Mouse (Mus musculus): ENCODE data around the gene Pum2. TPM values are rescaled to one million over a fixed set of nuclear protein-coding genes. Genes with fewer than 3 reads are reported as not detected.
"Not testable (repeated sequence)": the region's sequence is repeated elsewhere in the genome, so short reads cannot be mapped to it uniquely, and the experiment has no call there.

Pum2 gene
- total RNA-seq, 2 experiments from 2014 or later = 194 to 203 TPM

DNA sequence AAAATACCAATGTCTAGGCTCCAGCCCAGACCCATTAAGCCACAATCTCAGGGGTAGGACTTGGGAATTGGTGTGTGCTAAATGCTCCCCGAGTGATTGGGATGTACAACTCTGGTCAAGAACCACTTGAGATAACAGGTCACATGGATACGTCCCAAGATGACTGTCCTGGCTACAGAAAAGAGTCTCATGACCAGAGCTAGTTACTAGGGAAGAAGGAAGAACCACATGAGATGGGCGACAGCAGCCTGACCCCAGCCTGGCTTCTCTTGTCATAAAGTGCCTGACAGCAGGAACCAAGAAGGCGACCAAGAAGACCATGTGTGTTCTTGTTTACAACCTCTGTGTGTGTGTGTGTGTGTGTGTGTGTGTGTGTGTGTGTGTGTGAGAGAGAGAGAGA lies 4.5 kb upstream of the Pum2 start:
- no peak for DNase-seq

DNA sequence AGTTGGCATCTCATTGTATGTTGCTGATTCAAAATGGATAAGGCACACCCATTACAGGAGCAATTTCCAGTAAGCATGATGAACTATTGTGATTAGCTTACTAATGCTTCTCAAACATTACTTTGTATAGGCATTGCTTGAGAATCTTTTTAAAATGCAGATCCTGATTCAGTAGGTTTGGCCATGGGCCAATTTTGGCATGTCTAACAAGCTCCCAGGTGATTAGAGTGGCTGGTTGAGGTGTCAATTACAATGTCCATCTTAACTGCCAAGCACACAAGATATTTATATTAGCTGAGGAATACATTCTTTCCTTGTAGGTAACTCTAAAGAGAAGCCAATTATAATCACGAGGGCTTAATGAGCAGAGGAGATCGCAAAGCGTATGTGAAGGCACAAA lies 4.1 kb upstream of the Pum2 start:
- no peak for DNase-seq

DNA sequence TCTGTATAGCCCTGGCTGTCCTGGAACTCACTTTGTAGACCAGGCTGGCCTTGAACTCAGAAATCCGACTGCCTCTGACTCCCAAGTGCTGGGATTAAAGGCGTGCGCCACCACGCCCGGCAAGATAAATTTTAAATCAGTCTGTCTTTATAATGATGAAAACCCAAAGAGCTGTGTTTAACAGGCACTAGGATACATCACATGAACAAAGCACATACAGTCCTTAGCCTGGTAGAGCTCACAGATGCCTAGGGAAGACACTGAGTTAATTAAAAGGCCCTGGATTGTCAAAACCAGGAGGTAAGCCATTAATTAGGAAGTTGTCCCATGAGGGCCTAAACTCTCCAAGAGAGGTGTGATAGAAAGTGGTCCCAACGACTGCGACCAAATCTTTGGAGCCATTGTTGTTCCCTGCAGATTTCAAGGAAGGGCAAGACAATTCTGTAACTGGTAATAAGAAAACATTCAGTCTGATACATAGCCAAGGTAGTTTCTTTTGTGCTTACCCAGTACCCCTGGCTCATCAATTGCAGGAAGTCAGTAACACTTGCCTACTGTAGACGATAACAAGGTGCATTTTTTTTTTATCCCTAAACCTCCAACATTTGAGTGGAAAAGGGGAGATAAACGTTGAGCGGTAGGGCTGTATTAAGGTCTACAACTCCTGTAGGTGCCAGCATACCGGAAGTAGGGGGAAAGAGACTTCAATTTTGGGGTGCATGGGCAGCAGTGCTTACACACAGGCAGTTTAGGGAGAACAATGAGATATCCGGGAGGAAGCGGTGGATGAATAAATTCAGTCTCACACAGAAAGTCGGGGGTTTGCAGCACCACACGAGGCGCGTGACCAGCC lies 587 bp upstream of the Pum2 start:
- no peak for DNase-seq

DNA sequence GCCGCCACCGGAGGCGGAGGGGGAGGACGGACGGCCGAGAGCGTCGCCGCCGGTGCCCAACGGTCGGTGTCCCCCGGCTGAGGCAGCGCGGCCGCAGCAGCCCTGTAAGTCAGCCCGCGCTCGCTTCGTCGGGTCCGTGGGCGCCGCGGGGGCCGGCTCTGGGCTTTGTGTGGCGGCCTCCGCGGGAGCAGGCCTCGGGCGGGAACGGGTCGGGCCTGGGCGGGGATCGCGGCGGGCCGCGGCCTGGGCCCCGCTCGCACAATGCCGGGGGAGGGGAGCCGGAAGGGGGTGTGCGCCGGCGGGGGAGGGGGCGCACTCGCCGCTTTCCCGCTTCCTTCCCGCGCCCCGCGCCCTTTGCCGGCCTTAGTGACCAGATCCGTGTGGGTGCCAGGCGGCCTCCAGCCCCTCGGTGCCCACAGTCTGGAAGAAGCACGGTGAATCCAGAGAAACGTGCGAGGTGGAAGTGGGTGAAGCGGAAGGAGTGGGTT lies 487 bp downstream of the Pum2 start:
- DNase-seq = peak; percentile 53 to 60

DNA sequence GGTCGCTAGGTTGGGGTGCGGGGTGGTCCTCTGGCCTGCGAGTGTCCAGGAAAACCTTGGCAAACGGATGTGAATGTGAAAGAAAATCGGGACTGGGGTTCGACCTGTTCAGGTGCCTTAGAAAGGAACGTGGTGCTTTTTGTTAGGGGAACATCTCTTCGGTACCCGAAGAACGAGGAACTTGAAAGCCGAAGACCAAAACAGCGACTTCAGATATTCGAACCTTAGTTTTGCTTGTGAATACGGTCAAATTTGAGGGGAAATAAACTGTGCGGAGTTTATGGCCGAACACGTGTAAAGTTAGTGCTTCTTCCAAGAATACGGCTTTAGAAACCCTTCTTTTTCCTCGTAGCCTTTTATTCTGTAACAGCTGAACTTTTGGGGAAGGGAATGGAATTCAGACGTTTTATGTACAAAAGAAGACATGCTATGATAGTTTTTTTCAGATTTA lies 982 bp downstream of the Pum2 start:
- no peak for DNase-seq

DNA sequence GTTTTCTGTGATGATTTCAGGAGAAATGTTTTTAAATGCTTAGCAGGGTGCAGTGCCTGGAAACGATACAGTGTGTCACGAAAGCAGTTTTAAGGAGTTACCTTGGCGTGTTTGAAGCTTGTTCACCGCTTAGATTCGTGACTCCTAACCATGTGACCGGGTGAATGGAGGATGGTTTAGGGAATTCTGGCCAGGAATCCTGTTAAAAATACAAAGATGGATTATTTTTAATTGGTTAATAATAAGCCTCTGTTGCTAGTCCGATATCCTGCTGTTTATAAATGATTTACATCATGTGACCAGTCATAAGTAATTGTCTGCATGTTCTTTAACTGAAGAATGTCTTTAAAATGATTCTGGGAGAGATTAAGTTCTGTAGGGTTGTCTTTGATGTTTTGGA lies 1.4 kb downstream of the Pum2 start:
- DNase-seq = no peak

DNA sequence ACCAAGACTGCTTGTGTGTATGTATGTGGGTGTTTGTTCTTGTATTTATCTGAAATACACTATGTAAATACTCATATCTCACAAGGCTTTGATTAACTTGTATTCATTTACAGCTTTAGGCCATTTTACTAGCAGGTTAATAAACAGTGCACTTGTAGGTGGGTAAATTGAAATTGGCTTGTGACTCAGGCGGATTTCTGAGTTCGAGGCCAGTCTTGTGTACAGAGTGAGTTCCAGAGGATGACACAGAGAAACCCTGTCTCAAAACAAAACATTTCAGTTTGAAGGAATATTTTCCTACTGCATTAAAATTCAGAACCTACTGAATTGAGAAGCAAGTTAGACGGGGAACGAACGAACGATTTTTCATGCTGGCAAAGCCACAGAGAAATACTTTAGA lies 2.4 kb downstream of the Pum2 start:
- DNase-seq = no peak

DNA sequence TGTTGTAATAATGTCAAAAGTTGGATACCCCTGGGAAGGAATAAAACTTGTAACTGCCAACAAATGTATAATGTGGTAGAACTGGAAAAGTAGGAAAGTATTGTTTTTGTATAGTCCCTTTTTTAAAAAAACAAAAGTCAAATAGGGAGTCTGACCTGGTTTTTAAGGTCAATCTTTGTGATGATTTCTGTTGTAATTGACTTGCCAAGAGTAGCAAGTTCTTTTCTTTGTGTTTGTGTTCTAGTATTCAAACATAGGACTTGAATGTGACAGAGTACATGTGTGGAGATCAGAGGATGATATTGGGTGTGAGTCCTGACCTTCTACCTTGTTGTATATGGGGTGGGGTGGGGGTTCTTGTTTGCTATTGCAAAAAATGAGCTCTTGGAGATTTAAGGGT lies 4.0 kb downstream of the Pum2 start:
- DNase-seq = no peak

DNA sequence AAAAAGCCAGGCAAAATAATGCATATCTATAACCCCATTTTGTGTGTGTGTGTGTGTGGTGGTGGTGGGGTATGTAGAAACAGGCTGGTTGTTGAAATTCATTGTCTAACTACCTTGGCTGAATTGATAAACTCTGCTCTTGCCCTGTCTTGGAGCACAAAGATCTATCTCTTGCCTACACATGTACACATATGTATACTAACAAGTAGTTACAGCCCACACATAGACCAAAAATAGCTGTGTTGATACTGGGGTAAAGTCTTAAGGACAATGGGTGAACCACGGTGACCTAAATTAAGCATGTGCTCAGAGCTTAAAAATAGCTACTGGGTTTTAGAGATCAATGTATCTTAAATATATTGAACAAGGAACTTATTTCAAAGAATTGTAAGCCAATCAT lies 10.3 kb downstream of the Pum2 start:
- DNase-seq = no peak

DNA sequence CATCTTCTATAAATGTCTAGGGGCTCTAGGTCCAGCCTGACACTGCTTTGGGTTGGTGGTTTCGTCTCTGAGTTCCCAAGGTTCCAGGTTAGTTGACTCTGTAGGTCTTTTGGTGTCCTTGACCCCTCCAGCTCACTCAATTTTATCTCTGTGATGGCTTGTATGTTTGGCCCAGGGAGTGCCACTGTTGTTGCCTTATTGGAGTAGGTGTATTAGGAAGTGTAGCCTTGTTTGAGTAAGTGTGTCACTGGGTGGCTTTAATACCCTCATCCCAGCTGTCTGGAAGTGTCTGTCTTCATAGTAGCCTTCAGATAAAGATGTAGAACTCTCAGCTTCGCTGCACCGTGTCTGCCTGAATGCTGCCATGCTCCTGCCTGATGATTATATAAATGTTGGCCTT lies 11.1 kb downstream of the Pum2 start:
- no peak for DNase-seq

DNA sequence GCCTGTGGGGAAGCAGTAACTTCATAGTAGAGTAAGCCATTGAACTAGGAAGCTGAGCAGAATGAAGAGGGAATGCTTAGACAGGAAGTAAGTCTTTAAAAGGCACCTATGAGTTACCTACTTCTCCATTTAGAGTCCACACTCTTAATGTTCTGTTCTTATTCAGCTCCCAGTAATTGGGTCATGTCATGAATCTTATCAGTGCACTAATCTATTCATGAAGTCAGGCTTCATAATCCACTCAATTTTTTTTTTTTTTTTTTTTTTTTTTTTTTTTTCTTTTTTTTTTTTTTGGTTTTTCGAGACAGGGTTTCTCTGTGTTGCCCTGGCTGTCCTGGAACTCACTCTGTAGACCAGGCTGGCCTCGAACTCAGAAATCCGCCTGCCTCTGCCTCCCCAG lies 15.9 kb downstream of the Pum2 start:
- not testable (repeated sequence) for DNase-seq

DNA sequence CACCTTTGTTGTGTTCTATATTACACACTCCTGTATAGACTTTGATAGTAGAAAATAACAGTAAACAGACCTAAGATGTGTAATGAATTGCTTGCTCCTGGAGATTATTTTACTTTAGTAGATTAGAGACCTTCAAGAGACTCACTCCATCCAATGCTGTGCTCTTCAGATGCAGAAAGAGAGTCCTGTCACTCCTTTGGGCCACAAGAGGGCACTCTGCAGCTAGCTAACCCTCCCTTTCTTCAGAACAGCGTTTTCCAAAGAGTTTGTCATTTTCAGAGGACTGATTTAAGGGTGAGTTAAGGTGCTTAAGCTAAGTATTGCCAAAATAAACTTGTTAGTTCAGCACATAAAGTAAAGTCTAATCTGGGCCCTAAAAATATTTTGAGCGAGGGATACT lies 25.0 kb downstream of the Pum2 start:
- no peak for DNase-seq

DNA sequence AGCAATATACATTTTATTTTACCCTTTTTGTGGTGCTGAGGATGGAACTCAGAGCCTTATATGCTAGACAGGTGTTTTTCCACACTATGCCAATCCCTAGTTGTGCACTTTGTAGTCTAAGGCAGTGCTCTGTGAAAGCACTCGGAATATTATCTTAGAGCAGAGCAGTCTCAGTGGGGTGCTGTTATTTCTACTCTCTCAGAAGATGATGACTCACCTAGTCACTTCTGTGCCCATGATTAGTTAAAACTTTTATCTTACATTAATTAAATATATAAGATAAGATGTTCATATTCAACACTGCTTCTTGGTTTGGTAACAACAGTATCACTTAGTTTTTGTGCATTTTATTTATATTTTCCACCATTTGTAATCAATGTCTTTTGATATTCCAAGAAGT lies 30.1 kb downstream of the Pum2 start:
- no peak for DNase-seq

DNA sequence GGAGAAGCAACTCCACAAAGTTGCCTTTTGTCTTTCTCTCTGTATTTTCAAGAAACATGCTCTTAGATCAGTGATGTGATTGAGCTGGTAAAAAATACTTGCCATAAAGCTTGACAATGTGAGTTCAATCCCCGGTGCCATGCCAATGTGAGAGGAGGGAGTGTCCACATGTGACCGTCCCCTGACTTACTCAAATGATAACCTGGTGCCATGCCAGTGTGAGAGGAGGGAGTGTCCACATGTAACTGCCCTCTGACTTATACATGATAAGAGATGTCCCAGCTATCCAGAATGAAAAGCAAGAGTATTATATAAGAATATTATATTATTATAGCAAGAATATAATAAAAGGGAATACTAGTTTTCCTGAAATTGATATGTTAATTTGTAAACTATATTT lies 34.9 kb downstream of the Pum2 start:
- no peak for DNase-seq

DNA sequence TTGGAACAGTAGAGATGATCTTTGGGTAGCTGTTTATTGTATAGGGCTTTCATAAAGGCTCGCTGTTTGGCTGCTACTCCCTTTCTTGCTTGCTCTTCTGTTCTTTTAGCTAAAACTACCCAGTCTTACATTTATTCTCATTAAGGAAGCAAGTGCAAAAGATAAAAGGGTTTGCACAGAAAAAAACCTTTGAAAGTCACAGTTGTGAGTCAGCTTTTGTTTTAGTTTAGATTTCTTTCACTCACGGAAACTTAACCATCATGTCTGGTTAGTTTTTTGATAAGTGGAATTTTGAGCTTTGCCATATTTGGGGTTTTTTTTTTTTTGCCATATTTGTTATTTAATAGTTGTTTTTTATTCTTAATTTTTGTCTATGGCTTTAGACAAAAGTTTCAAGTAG lies 38.7 kb downstream of the Pum2 start:
- DNase-seq = no peak

DNA sequence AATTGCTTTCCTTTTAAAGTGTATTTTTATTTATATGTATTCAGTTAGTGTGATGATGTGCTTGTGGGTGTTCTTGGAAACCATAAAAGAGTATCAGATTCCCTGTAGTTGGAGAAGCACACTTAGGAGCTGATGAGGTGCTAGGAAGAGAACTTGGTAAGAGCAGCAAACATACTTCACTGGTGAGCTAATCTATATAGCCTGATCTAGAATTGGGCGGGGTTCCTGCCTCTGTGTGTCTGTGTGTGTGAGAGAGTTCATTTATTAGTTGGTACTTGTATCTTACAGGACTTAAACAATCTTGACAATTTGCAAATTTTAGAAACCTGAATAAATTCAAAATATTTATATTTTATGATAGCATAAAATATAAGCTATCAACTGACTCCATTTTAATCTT lies 42.2 kb downstream of the Pum2 start:
- no peak for DNase-seq

DNA sequence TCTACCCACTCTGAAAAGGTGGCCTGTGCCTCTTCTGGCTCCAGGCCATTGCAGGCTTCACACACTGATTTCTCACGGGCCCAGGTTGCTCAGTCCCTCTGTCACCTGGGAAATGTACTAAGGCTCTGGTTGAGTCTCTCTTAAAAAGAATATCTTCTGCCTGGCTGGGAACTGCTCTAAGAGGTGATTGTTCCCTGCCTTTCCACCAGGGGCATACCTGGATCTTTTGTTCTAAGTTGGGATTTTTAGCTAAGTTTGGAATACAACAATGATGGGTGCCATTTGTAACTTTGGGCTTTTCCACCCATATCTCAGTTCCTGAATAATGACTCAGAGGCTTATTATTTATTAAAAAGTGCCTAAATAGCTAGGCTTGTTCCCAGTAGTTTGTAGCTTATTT lies 53.0 kb downstream of the Pum2 start:
- no peak for DNase-seq

DNA sequence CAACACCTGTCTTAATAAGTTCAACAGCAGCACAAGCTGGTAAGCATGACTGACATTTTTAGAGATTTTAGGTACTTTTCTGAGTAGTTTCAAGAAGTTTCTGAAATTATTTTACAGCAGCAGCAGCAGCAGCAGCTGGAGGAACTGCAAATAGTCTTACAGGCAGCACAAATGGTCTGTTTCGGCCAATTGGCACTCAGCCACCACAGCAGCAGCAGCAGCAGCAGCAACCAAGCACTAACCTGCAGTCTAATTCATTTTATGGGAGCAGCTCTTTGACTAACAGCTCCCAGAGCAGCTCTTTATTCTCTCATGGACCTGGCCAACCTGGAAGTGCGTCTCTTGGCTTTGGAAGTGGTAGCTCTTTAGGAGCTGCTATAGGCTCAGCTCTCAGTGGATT lies 54.8 kb downstream of the Pum2 start:
- DNase-seq = no peak

DNA sequence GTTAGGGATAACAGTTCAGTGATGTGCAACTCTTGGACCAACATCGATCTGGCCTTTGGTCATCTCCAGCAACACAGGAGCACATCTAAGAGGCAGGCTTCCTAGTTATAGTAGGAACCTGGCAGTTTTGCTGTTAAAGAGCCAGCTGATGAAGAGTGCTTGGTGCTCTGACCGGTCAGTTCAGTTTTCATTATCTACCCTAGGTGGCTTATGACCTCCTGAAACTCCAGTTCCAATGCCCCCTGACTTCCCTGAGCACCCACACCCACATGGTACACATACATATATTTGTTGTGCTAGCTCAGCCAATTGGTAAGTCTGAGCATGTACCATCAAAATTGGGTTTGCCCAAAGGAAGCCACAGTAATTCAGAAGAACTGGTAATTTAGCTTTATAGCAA lies 79.7 kb downstream of the Pum2 start:
- no peak for DNase-seq

DNA sequence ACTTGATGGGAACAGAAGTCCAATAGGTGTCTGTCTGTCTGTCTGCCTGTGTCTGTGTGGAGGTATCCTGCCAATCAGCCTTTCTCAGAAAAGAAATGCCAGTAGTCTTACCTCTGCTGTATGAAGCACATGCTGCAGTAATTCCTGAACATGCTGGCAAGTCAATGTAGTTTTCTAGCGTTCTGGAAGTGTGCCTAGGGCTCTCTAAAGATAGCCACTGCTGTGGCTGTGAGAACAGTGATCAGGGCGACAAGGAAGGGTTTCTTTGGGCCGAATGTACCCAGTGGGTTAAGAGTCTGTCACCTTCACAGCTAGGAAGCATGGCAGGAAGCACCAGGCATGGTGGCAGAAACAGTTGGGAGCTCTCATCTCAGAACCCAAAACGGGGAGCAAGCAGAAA lies 80.2 kb downstream of the Pum2 start:
- no peak for DNase-seq

DNA sequence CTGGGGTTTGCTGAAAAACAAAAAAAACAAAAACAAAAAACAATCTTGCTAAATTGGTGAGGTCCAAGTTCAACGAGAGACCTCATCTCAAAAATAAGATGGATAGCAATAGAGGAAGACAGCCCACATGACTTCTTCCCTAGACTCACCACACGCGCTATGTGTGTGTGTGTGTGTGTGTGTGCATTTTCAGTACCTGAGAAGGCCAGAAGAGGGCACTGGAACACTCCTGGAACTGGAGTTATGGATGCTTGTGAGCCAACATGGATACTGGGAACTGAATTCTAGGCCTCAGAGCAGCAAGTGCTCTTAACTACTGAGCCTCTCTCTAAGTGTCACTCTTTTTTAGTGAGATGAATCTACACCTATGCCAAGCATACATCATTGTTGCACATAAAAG lies 84.1 kb downstream of the Pum2 start:
- DNase-seq = no peak

DNA sequence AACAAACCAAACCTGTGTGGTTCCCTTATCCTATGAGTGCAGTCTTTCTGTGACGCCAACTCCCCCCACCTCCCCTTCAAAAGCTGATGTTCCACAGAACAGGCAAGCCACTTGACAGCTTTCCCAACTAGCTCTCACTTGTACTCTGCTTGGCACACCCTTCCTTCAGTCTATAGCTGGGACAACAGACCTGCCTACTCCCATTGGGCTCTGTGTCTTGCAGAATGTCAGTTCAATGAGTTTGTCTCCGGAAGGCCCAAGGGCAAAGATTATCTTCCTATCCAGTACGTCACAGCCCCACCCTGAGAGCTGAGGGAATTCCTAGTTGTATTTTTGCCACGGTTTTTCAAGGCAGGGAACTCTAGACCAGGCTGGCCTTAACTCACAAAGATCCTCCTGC lies 85.2 kb downstream of the Pum2 start:
- DNase-seq = no peak

DNA sequence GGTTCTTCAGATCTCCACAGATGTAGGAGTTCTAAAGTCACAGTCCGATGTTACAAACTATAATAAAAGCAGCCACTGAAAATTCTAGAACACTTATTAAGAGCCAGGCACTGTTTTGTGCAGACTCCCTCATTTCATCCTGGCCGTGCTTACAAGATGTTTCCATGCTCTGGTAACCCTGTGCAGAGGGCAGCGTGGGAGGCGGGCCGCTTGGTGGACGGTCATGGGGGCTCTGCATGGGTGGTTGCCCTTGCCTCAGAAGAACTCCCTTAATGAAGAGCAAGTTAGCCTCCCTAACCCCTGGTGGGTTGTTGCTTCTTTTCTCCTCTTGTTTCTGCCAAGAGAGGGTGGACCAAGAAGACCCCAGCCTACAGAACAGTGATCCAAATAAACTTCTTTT lies 85.8 kb downstream of the Pum2 start:
- no peak for DNase-seq

DNA sequence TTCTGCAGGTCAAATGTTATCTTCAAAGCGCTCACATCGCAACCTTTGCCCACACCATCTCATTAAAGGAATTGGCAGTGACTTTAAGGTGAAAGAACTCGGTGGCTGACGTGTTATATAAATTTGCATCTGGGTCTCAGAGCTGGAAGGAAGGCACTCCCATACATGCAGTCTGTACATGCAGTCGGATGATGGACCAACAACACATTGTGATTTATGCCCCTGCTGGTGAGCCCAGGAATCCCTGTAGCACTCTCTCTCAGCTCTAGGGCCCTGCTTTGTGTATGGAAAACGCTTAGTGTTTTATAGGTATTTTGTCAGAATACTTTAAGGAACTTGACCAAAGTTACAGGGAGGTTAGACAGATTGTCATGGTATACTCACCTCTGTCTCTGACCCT lies 86.6 kb downstream of the Pum2 start:
- no peak for DNase-seq

DNA sequence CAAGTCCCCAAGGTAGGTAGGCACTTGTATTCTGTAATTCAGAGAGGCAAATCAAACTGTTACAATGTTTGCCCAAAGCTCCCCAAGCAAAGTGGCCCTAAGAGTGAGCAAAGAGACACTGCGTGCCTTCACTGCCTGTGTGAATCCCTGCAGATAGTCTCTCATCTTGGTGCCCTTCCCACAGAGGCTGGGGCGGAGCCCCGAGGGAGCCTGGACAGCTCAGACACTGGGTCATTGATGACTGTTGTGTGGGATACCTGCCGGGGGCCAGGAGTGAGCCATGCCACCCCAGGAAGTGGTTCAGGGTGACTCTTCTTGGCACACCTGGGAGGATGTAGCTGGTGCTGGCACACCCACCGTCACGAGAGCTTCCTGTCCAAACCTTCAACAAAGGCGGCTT lies 87.1 kb downstream of the Pum2 start:
- DNase-seq = no peak

Data from layer of hippocampus, postnatal 36 days (tissue).